Mouse (Mus musculus) adrenal gland, adult (tissue): ENCODE measurements around the gene Wwc1.

Experiments
- DNase-seq, 2 experiments: peaks; one replicate each; pipeline ENCODE4 v3.0.0; 2022 to 2023; ENCODE audit warnings: low spot score in 1 of 2; ENCODE audit not compliant: inconsistent age in 2 of 2

The Wwc1 gene

DNA sequence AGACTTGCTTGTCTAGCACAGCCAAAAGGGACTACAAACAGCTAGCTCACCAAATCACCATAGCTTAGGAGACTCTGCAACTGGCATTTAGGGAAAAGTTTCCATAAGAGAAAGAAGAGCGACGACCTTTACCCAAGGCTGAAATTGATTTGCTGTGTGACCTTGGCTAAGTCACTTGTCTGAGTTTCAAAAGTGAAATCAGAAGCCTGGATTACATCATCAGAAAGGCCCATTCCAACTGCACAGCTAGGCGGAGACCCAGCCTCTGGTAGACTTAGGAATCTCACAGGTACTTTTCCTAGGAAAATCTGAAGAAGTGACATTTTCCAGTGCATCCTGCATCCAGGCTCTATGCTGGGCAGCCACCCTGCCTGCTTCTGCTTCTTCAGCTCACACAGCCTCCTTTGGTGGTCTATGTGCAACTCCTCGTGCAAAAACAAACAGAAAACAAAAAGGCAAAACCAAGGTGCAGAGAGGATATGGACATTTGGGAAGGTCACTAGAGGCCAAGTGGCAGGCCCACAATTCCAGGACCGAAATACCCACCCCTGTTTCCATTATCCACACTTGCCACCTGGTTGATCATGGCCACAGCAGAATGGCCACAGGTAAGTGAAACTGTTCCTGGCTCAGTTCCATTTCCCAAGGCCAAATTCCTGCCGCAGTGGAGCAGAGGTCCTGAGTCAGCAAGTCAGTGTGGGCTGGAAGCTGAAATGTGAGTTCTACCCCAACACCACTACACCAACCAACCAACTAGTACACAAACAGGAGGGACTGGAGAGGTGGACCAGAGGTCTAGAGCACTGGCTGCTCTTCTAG is 5.5 kb downstream of the Wwc1 start:
- peak; percentile 78 to 92 for DNase-seq

DNA sequence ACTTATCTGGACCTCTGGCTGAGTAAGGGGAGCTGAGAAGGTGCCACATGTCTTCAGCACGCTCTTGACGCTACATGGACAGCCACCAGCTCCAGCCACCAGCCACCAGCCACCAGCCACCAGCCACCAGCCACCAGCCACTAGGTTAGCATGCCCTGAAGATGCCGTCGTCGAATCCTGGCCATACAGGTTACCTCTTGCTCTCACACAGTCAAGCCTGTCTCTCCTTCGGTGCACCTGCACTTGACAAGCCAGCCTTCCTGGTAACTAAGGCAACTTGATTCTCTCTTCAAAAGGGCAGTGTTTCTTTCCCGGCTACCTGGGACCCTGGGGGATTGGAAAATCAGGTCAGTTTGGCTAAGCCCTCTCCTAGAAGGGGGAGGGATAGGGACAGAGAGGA is 7.2 kb downstream of the Wwc1 start:
- DNase-seq, result peak in 1 of 2 experiments; percentile 55

DNA sequence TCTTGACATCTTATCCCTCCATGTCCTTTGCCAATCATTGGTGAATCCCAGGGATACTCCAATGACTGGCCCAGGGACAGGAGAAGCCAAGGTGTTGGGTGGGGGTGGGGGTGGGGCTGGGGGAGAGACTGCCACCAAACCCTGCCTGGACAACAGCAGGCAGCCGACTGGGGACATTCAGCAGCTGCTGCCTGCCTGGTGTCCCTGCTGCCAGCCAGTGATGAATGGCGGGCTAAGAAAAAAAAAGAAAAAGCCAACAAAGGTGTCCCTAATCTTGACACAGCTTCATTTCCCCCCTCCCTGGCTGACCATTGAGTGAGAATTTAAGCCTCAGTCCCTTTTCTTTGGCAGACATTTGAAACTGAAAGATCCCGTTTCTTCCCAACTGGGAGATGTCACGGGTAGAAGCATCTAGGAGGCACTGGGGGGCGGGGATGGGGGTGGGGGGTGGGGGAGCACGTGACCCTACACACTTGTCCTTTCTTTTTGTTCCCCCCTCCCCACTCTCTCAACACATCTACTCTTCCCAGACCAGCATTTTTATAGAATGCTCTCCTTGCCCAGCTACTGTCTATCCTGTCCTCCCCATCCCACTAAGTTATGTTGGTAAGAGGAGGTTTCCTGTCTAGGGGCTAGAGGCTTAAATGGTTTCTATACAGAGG is 7.9 kb downstream of the Wwc1 start:
- no peak for DNase-seq

DNA sequence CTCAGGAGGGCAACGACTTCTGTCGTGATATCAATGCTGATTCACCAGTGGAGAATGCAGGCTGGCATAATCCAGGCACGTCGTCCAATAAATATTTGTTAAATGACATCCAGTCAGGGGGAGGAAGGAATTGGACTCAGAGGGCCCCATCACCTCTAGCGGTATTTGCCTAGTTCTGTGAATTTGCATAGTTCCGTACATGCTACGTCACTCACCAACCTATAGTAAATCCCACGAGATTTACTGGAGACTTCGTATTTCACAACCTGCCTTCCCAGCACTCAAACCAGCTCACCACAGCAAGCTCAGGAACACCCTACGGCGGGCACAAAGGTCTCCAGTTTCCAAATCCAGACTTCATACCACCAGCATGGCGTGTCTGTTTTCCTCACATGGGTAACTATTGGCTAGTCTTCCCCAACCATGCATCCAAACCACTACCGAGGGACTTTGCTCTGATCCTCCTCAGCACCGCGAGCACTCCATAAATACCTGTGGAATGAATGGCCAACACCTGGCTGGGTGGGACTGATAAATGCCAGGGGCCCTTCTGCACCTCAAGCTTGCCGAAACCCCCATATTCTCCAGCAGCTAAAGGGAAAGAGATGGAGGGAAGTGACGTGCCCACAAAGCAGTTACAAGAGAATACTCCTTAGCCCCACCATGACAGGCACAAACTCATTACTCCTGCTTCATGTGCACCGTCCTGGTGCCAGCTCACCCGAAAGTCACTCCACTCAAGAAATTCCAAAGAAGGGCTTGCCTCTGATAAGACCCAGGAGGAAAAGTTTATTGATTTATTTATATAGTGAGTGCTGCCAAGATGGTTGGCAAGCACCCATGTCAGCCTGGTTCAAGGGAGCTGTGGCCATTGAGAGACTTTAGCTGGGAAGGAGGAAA is 9.3 kb downstream of the Wwc1 start:
- peak; percentile 78 to 87 for DNase-seq

DNA sequence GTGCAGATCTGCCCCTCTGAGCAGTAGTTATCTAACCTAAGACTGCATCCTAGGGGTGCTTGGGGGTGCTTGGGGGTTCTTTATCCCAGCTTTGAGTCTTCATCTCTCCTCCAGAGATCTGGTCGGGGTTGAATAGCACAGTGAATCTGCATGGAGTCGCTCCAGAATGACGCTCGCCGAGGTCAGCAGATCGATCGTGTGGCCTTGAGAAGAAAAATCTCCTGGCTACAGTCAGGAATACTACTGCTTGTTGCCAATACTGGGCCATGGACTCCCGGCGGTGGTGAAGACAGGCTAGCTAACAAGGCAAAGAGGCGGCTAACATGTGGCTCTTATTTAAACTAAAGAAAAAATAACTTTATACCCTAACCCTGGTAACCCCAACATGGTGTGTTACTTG is 12.0 kb downstream of the Wwc1 start:
- DNase-seq, result peak; percentile 71 to 86

DNA sequence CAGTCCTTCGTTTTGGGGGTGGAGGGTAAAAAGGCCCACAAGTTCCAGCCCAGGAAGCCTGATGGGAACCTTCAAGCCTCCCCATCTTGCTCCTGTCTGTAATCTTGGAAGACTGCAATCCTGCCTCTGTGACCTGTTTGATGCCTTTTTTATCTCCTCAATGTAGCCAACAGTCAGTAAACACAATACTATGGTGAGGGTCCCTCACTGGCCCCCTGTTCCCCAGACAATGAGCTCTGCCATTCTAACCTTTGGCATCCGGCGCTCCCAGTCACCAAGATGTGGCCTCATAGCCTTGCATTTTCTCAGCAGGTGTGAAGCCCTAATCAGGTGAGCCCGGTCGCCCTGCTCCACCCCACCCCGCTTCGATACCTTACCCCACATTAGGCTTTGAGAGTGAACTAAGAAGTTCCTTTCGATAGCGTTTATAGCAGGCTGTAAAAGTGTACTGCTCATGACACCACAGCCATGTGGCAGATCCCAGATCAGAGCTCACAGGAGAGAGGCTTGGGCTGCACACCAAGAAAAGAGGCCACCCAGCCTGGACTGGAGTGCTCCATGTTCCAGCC is 16.3 kb downstream of the Wwc1 start:
- DNase-seq, result no peak

DNA sequence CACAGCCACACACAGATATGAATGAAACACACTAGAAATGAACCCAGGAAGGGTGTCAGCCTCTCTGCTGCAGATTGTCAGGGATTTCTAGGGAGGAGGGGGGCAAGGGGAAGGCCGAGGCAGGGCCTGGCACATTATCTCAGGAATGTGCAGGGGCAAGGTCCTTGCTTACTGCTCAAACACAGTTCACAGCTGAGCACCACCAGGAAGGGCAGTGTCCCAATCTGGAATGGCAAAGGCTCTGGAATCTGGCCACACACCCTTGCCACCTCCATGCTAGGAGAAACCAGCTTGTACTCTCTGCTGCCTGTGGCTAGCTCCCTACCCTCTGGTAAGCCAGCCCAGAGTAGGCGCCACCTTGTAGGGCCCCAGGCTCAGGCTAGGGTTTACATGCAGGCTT is 16.8 kb downstream of the Wwc1 start:
- peak in 1 of 2 experiments; percentile 69 for DNase-seq

DNA sequence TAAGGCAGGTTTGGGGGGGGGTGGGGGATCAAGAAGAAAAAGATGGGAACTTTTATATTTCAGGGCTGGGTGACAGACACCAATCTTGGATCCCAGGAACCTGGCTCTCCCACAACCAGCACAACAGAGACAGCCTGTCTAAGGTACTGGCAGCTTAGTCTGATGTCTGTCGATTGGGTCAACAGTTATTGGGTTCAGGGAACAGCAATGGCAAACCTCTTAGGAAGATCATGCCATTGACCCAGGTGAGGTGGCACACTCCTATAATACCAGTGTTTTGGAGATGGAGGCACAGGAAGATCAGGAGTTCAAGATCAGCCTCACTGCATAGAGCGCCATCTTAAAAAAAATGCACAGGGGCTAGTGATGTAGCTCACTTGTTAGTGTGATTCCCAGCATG is 17.9 kb downstream of the Wwc1 start:
- no peak for DNase-seq

DNA sequence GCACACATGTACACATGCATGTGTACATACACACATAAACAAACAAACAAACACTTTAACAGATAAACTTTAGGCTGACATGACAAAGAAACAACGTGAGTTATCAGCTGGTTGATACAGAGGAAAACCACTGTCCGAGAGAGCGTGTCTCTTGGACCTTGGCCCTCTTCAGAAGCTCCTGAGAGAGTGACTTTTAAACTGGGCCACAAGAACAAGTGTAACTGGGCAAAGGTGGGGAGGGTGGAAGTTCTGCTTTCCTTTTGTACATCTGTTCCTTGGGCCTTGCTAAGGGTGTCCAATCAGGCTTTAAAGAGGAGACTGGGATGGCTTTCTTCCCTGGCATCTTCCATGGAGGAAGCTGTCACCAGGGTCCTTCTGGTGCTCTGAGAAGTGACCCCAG is 21.1 kb downstream of the Wwc1 start:
- no peak for DNase-seq

DNA sequence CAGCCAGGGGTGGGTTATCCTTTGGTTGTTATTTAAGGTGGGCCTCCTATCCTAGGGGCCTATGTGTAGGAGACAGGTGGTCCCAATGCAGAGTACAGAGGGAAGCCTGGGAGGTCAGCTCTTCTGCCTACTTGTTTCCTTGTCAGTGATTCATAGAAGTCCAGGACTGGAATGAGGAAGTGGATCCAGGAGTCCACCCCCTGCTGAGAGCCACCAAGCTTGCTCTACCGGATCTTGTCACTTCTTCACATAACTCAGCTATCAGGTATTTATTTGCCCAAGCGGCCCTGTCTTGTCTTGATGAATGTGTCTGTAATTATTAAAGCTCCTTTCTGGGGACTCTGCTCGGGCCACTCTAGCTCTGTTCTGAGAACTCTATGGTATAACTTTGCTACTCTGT is 24.8 kb downstream of the Wwc1 start:
- peak in 1 of 2 experiments; percentile 66 for DNase-seq

DNA sequence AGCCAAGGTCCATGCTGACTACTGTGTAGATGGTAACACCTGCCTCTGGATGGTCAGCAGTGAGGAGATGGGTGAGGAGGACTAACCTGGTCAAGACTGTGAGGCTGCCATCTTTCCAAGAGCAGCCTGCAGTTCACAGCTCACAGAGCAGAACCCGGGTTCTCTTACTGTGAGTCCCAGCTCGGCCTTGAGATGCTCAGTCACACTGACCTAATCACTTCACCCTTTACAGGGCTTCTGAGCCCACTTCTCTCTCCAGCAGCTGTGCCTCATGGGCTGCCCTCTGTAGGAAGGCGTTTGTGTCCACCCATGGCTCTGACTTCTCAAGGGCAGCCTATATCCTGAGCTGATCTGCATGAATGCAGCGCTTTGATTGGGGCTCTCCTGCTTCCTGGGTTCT is 27.1 kb downstream of the Wwc1 start:
- DNase-seq, result peak in 1 of 2 experiments; percentile 65

DNA sequence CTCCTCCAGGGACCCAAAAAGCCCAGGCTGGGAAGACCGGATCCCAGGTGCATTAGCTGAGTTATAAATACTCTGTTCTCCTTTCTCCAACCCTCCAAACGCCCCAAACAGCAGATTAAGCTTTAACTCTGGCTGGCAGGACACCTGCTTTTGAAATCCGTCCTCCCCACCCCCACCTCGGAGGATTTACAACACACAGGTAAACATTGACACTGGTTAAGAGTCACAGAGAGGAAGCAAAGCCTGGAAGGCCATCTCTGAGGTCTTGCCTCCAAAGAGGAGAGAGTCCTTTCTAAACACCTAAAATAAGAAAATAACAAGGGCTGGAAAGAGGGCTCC is 28.6 kb downstream of the Wwc1 start:
- no peak for DNase-seq

DNA sequence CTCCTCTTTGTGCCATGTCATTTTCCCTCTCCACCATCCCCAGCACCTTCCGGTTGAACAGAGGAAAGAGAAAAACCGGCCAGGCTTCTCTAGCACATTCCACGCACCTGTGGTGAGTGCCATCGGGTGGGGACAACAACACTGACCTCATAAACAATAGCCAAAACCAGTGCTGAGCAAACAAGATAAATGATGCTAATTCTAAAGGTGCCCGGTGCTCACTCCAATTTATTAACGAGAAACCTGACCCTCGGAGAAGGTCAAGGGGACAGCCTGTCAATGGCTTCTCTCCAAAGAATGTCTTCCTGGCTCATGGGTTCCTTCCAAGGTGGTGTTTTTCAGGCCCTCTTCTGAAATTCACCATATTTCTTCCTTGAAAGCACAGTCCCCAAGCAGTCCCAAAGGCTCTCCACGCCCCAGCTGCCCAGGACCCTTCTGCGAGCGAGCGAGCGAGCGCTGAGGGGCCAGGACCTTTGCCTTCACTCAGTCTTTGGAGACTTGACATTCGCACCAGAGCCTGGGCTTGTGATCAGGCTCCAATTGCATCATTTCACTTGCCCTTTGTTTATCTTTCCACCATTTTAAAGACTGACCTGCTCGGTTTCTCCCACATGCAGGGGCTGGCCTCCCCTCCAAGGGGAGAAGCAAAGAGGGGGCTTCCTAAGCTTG is 29.1 kb downstream of the Wwc1 start:
- DNase-seq, result peak in 1 of 2 experiments; percentile 47

DNA sequence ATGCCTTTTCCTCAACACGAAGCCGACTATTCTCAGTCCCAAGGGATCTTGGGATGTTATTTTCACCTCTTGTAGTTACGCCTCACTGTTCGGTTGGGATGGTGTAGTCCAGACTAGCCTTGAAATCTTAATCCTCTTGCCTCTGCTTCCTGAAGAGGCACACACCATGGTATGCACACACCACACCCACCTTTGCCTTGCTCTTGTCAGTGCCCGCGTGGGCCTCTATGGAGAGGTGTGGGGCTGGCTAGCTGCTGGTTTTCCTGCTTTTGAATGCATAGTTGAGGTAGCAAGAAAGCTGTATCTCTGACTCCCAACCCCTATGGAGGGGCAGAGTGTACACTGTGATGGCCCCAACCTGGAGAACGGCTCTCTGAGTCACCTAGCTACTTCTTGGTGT is 29.9 kb downstream of the Wwc1 start:
- no peak for DNase-seq

DNA sequence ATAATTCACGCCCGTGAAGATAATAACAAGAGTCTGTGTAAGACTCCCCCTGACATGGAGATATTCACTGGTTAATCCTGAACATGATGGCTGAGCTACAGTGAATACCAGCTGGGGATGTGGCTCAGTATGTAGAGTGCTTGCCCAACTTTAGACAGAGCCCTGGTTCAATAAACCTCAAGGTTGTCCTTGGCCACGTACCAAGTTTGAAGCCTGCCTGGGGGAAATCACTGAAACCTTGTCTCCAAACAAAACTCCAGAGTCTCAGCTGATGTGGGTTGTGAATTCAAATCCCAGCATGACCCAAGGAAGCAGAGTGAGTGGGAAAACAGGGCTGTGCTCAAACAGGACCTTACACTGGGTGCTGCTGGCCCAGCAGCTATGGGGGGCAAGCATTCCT is 30.3 kb downstream of the Wwc1 start:
- peak; percentile 49 to 86 for DNase-seq

DNA sequence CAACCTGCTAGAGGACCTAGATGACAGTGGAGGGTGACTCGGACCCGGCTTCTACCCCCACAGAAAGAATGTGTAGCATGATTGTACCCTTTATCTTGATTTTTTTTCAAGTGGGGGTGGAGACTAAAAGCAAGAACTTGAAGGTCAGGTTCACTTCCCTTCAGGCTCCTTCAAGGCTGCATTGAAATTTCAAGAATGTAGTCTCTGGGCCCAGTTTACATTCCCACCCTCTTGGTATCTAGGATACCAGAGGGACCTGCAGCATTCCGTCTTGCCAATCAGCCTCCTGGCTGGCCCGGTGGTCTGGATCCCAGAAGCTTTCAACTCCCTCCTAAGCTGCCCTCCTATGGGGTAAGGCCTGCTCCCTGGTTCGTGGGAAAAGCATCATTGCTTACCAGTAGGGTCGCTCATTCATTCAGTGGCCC is 31.9 kb downstream of the Wwc1 start:
- DNase-seq, result no peak

DNA sequence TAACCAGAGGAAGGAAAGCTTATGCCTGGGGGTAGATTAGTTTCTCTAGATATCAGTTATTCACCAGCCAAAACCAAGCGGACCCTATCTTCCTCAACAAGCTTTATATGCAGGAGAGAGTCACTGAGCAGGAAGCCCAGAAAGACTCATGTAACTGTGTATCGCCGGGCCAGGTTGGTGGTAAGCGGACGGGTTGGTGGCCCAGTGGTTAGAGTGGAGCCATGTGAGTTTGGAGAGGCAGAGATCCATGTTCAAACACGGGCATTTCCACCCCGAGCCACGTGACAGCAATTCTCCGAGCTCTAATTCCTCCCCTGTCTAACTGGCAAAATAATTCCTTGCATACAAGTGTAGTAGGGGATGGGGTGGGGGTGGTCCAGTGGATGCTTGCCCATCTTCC is 32.4 kb downstream of the Wwc1 start:
- no peak for DNase-seq

DNA sequence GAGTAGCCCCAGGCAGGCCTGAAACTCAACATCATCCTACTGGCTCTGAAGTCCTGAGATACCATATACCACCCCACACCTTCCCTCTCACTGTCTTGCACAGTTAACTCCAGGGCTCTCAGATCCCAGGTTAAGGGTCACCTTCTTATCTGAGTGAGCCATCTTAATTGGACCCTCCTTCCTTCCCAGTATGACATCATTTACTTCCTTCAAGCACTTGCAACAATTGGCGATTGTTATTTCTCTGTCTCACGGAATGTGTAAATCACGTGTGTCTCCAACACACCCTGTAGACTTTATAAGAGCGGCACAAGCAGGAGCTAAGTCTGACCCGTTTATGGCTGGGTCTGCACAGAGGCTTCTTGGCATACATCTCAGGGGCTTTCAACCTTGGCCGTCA is 35.1 kb downstream of the Wwc1 start:
- DNase-seq, result no peak

DNA sequence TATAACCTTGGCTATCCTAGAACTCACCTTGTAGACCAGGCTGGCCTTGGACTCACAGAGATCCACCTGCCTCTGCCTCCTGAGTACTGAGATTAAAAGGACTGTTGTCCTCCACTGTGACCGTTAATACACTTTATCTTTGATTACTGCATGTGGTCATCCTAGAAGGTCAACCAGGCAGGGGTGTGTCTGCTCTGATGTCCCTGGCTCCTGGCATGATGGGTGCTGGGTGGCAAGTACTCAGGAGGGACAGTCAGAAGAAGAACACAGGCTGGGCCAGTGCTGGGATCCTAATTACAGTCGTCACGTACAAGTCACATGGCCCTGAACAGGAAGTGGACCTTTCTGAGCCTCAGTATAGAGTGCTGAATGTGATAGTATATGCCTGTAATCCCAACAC is 38.7 kb downstream of the Wwc1 start:
- DNase-seq, result peak in 1 of 2 experiments; percentile 67

DNA sequence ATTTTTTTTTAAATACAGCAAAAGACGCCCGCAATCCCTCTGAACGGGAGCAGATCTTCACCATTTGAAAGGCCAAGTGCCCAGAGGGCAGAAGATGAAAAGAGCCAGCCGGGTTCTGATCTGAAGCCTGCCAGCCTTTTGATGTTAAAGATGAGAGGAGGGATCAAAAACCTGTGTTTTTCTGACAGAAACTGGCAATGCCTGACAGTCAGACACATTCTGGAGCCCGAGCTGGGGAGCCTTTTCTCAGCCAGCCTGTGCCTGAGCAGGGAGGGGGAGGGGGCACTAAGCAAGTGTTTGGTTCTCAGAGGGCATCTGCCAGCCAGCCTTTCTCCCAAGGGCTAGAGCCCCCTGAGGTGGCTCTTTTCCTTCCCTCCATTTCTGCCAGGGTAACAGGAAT is 39.3 kb downstream of the Wwc1 start:
- peak; percentile 52 to 72 for DNase-seq
